Mouse (Mus musculus): Measurements from ENCODE around the gene Bmper.

DNA sequence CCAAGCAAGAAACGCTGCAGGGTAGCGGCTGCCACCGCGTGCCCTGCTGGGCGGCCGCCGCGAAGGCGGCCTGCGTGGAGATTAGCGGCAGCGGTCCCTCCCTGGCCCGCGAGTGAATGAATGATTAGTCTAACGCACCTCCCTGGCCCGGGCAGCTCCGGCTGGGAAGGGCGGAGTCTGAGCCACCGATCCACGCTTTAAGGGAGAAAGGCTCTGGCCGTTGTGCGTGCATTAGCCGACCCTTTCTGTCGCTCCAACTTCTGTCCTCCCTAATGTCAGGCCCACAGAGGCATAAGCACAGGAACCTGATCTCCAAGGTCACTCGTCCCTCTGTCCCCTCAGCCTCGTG is 410 bp upstream of the Bmper start:
- no peak for TF ChIP-seq CTCF (IDR thresholded peaks at IDR 0.05; ENCODE audit: low read depth)
- no peak for TF ChIP-seq EP300 (IDR thresholded peaks at IDR 0.05; ENCODE audit: low read depth)
